Mouse (Mus musculus): ENCODE results near the gene Otor. TPM values are rescaled to one million over a fixed set of nuclear protein-coding genes. Genes with fewer than 3 reads are reported as not detected.

Otor gene
- polyA plus RNA-seq (2014; fragmentation: Nextera tagmentation; extraction: Ambion mirVana) = 0.28 and 0.36 TPM in 2 replicates

DNA sequence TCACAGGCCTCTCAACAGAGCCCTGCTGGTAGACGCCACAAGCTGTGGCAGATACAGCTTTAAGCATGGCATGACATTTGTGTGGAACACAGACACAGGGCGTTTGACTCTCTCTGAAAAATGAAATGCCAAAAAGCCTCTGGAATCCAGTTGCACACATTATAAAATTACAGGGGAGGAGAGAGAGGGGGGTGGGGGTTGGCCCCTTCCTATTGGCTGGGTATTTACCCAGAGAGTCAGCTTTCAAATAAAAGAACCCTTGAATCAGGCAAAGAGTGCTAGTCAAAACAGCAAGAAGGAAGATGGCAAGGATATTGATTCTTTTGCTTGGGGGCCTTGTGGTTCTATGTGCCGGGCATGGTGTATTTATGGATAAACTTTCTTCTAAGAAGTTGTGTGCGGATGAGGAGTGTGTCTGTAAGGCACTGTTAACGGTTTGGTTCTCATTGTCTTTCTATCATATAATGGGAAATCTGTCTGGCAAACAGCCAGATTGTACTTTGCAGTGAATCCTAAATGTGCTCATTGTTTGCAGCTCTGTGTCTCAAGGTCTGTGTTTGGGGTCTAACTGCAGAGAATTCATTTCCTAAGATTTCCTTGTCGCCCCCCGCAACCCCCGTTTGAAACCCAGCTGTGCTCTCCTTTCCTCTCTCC, at the start of gene Otor:
TSS of gene Otor (plus strand) at position 276 of the 654 bp plus-strand sequence.
- H3K4me1 ChIP-seq (ENCODE audit: control insufficient read depth, insufficient read depth, low read length) = no peaks in the 10 kb centered on the region
- H3K36me3 ChIP-seq (ENCODE audit: control insufficient read depth, insufficient read depth, low read length) = no peaks in the 10 kb centered on the region
- no peak within 1 kb of the TSS for H3K9ac ChIP-seq (replicated peaks; ENCODE audit: low read depth, low read length)
- no peak within 1 kb of the TSS for H3K4me2 ChIP-seq (ENCODE audit: low read depth, low read length)
- H3K27me3 ChIP-seq (ENCODE audit: control insufficient read depth, insufficient read depth, low read length) = no peaks in the 10 kb centered on the region
- no peak within 1 kb of the TSS for H3K4me3 ChIP-seq (ENCODE audit: low read depth, low read length)
- ATAC-seq (ENCODE audit: low read depth) = no peak
- WGBS = 65% methylated on average over 8 of the region's 8 CpGs
- no peak within 1 kb of the TSS for H3K27ac ChIP-seq (ENCODE audit: low read depth, low read length)
- H3K9me3 ChIP-seq (ENCODE audit: control insufficient read depth, low read length) = no peaks in the 10 kb centered on the region

DNA sequence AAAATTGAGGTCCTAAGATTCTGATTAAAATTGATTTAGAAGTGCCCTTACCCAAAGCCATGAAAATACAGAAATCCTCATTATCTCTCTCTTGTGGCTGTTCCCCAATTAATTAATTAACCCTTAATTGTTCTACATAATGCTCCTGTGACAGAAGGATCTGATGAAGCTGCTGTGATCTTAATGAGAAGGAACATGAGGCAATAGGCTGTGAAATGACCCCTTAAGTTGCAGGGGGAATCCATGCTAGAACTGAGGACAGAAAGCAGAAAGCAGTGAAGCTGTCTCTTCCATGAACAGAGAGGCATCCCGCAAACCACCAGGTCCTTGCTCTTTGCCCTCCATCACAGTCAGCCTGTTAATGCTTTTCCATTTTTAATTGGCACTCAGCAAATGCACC, 47.0 kb upstream of the Otor start:
- Histone ChIP-seq H3K9me3 (ENCODE audit: control insufficient read depth, low read length) (no peaks in the 10 kb centered on the region), H3K4me1 (ENCODE audit: control insufficient read depth, insufficient read depth, low read length) (peaks cover 15% of the 10 kb centered on the region), H3K9ac (replicated peaks; ENCODE audit: low read depth, low read length) (no peak overlapping the region), H3K4me2 (ENCODE audit: low read depth, low read length) (no peak overlapping the region), H3K36me3 (ENCODE audit: control insufficient read depth, insufficient read depth, low read length) (no peaks in the 10 kb centered on the region), H3K27me3 (ENCODE audit: control insufficient read depth, insufficient read depth, low read length) (no peaks in the 10 kb centered on the region), H3K4me3 (ENCODE audit: low read depth, low read length) (no peak overlapping the region), H3K27ac (ENCODE audit: low read depth, low read length) (no peak overlapping the region)
- 60% methylated on average over 1 of the region's 1 CpGs for WGBS
- ATAC-seq (ENCODE audit: low read depth) = peak; percentile 39; the same call in 1 of the 2 replicates

DNA sequence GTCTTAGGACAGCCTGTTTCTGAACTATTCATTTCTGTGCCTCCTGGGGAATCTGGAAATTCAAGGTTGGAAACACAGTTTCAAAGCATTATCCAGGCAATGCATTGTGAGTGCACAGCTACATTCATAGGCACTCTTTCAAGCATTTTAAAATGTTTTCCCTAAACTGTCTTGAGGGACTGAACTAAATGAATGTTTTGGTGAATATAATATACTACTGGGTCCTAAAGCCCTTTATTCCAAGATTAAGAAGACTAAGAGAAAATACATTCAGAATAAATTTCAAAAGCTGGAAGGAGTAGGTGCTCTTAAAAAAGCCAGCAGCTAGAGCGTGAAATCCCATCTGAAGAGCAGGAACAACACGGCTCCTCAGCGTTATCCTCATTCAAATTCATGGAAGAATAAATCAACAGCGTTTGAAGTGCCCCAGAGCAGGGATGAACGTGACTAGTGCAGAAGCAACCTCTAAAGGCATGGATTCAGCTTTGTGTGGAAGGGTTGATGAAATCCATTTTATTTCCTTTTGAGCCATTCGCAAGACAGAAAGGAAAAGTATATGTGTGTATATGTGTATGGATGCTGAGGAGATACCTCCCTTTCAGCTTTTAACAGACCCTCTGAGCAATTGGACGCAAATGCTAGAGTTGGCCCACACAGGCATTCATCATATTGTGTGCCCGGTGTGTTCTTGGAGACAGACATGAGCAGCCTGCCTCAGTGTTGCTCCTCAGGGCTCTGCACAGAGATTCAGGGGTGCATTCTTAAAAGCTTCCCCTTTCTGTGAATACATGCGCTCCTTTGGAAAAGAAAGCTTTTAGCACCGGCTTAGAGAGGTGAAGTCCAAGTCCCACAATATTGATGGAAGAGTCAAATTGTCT, 45.7 kb upstream of the Otor start:
- Histone ChIP-seq H3K27ac (ENCODE audit: low read depth, low read length) (peak overlapping the region; percentile 46), H3K9ac (replicated peaks; ENCODE audit: low read depth, low read length) (no peak overlapping the region), H3K4me1 (ENCODE audit: control insufficient read depth, insufficient read depth, low read length) (peaks cover 15% of the 10 kb centered on the region), H3K36me3 (ENCODE audit: control insufficient read depth, insufficient read depth, low read length) (no peaks in the 10 kb centered on the region), H3K9me3 (ENCODE audit: control insufficient read depth, low read length) (no peaks in the 10 kb centered on the region), H3K4me2 (ENCODE audit: low read depth, low read length) (no peak overlapping the region), H3K27me3 (ENCODE audit: control insufficient read depth, insufficient read depth, low read length) (no peaks in the 10 kb centered on the region), H3K4me3 (ENCODE audit: low read depth, low read length) (no peak overlapping the region)
- WGBS = 25% methylated on average over 10 of the region's 10 CpGs
- ATAC-seq (ENCODE audit: low read depth) = peak; percentile 62

DNA sequence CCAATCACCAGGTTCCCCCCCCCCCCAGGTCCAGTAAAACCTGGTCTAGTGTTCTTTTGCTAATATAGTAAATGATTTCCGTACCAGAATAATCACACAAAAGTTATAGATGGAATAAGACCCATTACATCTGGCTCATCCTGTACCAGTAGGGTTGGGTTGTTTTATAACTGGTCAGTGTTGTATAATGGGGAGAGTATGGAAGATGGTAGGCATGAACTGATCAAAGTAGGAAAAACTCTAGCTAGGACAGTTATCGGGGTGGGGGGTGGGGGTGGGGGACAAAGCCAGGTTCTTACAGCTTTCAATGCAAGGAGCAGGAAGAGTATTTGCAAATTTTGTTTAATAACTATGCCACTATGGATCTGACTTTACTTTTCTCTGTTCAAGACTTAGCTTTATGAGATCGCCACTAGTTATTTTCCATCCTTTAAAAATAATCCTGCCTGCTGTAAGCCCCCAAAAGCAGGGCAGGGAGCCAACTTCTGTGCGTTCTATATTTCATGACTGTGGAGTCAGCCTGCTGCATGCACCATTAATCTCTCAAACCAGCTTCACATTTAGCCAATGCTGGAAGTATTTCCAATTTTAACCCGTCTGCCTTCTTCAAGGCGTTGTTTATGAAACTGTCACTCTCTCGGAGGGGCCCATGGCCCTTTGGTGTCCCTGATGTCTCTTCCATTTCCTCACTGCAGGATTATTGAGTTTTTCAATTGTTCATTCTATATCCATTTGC, 43.8 kb upstream of the Otor start:
- H3K27me3 ChIP-seq (ENCODE audit: control insufficient read depth, insufficient read depth, low read length) = no peaks in the 10 kb centered on the region
- peaks cover 15% of the 10 kb centered on the region for H3K4me1 ChIP-seq (ENCODE audit: control insufficient read depth, insufficient read depth, low read length)
- 53% methylated on average over 7 of the region's 7 CpGs for WGBS
- no peaks in the 10 kb centered on the region for H3K9me3 ChIP-seq (ENCODE audit: control insufficient read depth, low read length)
- H3K4me2 ChIP-seq (ENCODE audit: low read depth, low read length) = no peak overlapping the region
- no peak overlapping the region for H3K27ac ChIP-seq (ENCODE audit: low read depth, low read length)
- H3K9ac ChIP-seq (replicated peaks; ENCODE audit: low read depth, low read length) = no peak overlapping the region
- 0 out of 2 replicates have a peak, but pooled peaks have one; percentile 40 for ATAC-seq (ENCODE audit: low read depth)
- no peak overlapping the region for H3K4me3 ChIP-seq (ENCODE audit: low read depth, low read length)
- no peaks in the 10 kb centered on the region for H3K36me3 ChIP-seq (ENCODE audit: control insufficient read depth, insufficient read depth, low read length)

DNA sequence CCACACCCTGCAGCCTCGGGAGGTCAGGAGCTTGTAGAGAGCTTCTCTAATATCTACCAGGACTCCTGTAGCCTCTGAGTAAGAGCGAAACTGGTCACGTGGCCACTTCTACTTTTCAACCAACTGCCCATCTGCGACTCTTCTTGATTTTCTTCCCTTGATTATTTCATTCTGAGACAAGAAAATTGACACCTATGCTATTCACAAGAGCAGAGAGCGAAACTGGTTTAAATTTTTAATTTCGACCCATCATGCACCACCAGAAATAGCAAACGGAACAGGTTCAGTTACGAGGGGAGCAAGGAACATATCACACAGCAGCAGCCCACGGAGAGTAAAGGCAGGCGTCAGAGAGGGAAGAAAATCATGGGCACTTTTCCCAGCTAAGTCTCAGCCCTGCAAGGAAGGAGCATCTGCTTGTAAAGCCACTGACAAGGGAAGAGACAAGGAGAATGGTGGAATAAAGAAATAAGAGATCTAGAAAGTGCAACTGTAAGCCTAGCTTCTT, 43.1 kb upstream of the Otor start:
- 74% methylated on average over 10 of the region's 10 CpGs for WGBS
- no peaks in the 10 kb centered on the region for H3K9me3 ChIP-seq (ENCODE audit: control insufficient read depth, low read length)
- no peaks in the 10 kb centered on the region for H3K36me3 ChIP-seq (ENCODE audit: control insufficient read depth, insufficient read depth, low read length)
- H3K27ac ChIP-seq (ENCODE audit: low read depth, low read length) = no peak overlapping the region
- no peak overlapping the region for H3K4me3 ChIP-seq (ENCODE audit: low read depth, low read length)
- no peak overlapping the region for H3K4me2 ChIP-seq (ENCODE audit: low read depth, low read length)
- peaks cover 15% of the 10 kb centered on the region for H3K4me1 ChIP-seq (ENCODE audit: control insufficient read depth, insufficient read depth, low read length)
- no peak for ATAC-seq (ENCODE audit: low read depth)
- no peaks in the 10 kb centered on the region for H3K27me3 ChIP-seq (ENCODE audit: control insufficient read depth, insufficient read depth, low read length)
- H3K9ac ChIP-seq (replicated peaks; ENCODE audit: low read depth, low read length) = no peak overlapping the region

DNA sequence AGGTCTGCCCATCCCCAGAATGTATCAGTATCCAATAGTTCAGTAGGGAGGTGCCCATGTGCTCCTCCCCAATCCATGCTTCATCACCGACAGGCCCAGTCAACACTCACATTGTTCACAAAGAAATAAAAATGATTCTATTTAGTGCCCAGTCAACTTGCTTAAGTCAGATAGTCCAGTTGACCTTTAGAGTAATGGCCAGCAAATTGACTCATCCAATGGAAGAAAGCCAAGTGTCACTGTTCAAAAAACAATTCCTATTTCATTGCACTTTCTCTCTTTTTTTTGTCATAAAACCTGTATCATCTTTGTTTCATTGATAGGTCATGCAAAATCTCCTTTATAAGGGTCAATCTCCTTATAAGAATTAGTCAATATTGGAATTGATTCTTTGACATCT, 36.7 kb upstream of the Otor start:
- Histone ChIP-seq H3K4me3 (ENCODE audit: low read depth, low read length) (no peak overlapping the region), H3K27ac (ENCODE audit: low read depth, low read length) (no peak overlapping the region), H3K4me2 (ENCODE audit: low read depth, low read length) (no peak overlapping the region), H3K36me3 (ENCODE audit: control insufficient read depth, insufficient read depth, low read length) (no peaks in the 10 kb centered on the region), H3K9me3 (ENCODE audit: control insufficient read depth, low read length) (no peaks in the 10 kb centered on the region), H3K27me3 (ENCODE audit: control insufficient read depth, insufficient read depth, low read length) (no peaks in the 10 kb centered on the region), H3K4me1 (ENCODE audit: control insufficient read depth, insufficient read depth, low read length) (no peaks in the 10 kb centered on the region), H3K9ac (replicated peaks; ENCODE audit: low read depth, low read length) (no peak overlapping the region)
- ATAC-seq (ENCODE audit: low read depth) = no peak
- 92% methylated on average over 1 of the region's 1 CpGs for WGBS

DNA sequence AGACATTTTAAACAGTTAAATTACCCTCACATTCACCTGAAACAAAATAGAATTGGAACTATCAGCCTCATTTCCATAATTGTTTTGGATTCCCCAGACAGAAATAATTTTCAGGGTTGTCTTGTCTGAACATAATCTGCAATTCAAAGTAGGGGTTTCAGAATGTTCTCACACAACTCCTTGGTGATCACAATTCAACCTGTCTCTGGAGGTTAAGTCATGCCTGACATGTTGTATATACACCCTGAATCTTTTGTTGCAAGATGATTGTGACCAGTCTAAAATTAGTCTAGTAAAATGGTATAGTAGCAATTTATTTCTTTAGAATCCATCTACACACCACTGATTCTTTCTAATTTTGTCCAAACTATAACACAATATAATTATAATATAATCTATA, 23.0 kb upstream of the Otor start:
- no peak overlapping the region for H3K4me2 ChIP-seq (ENCODE audit: low read depth, low read length)
- no peaks in the 10 kb centered on the region for H3K36me3 ChIP-seq (ENCODE audit: control insufficient read depth, insufficient read depth, low read length)
- ATAC-seq (ENCODE audit: low read depth) = no peak
- no peaks in the 10 kb centered on the region for H3K9me3 ChIP-seq (ENCODE audit: control insufficient read depth, low read length)
- no peaks in the 10 kb centered on the region for H3K4me1 ChIP-seq (ENCODE audit: control insufficient read depth, insufficient read depth, low read length)
- H3K27me3 ChIP-seq (ENCODE audit: control insufficient read depth, insufficient read depth, low read length) = no peaks in the 10 kb centered on the region
- H3K9ac ChIP-seq (replicated peaks; ENCODE audit: low read depth, low read length) = no peak overlapping the region
- no peak overlapping the region for H3K4me3 ChIP-seq (ENCODE audit: low read depth, low read length)
- H3K27ac ChIP-seq (ENCODE audit: low read depth, low read length) = no peak overlapping the region

DNA sequence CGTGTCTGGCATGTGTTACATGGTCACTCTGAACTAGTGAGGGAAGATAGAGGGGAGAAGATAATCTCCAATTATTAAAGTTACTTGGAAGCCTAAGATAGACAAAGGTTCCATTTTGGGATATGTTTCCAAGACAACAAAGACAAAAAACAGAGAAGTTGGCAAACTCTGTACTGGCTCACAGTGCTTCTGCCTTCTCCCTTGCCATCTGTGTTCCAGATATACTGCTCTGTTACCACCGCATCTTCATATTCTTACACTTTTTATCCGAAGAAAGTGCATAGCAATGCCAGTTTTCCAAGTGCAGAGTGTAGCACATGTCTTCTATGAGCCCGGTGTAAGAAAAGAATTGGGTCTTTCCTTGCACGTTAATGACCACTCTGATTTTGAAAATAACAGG, 21.5 kb upstream of the Otor start:
- no peaks in the 10 kb centered on the region for H3K9me3 ChIP-seq (ENCODE audit: control insufficient read depth, low read length)
- no peak overlapping the region for H3K27ac ChIP-seq (ENCODE audit: low read depth, low read length)
- H3K4me2 ChIP-seq (ENCODE audit: low read depth, low read length) = no peak overlapping the region
- no peak overlapping the region for H3K9ac ChIP-seq (replicated peaks; ENCODE audit: low read depth, low read length)
- 77% methylated on average over 5 of the region's 5 CpGs for WGBS
- ATAC-seq (ENCODE audit: low read depth) = no peak
- H3K4me3 ChIP-seq (ENCODE audit: low read depth, low read length) = no peak overlapping the region
- H3K36me3 ChIP-seq (ENCODE audit: control insufficient read depth, insufficient read depth, low read length) = no peaks in the 10 kb centered on the region
- H3K27me3 ChIP-seq (ENCODE audit: control insufficient read depth, insufficient read depth, low read length) = no peaks in the 10 kb centered on the region
- no peaks in the 10 kb centered on the region for H3K4me1 ChIP-seq (ENCODE audit: control insufficient read depth, insufficient read depth, low read length)

All from neural tube, embryonic 14.5 days (tissue).